Mouse (Mus musculus) embryonic facial prominence, embryonic 13.5 days (tissue): ENCODE measurements around the gene Vcan. TPM values are rescaled to one million over a fixed set of nuclear protein-coding genes. Genes with fewer than 3 reads are reported as not detected.
A peak's percentile ranks its signal among the peaks of the same experiment; 100 is the strongest.

Experiments
- ATAC-seq: fragments of 200-750 bp; cut with Nextera tagmentation; 2 replicates; pipeline ENCODE4 v1.8.0; 2017; ENCODE audit warnings: low read depth; ENCODE audit not compliant: insufficient number of reproducible peaks, insufficient read depth, low FRiP score, low TSS enrichment
- H3K27ac ChIP-seq: fragments of 300-500 bp; sonication (generic); 2 replicates; pipeline ENCODE4 v1.5.1; 2015; ENCODE audit warnings: moderate library complexity, mild to moderate bottlenecking, inconsistent platforms
- H3K27me3 ChIP-seq: fragments of 300-500 bp; sonication (generic); 2 replicates; pipeline ENCODE4 v1.6.1; 2015; ENCODE audit warnings: mild to moderate bottlenecking, inconsistent platforms
- H3K36me3 ChIP-seq: fragments of 300-500 bp; sonication (generic); 2 replicates; pipeline ENCODE4 v1.6.1; 2015; ENCODE audit warnings: mild to moderate bottlenecking, inconsistent platforms
- H3K4me1 ChIP-seq: fragments of 300-500 bp; sonication (generic); 2 replicates; pipeline ENCODE4 v1.6.1; 2015; ENCODE audit warnings: inconsistent platforms
- H3K4me2 ChIP-seq: fragments of 300-500 bp; sonication (generic); 2 replicates; pipeline ENCODE4 v1.6.1; 2015; ENCODE audit warnings: moderate library complexity, mild to moderate bottlenecking, inconsistent platforms
- H3K4me3 ChIP-seq: fragments of 300-500 bp; sonication (generic); 2 replicates; pipeline ENCODE4 v1.5.1; 2015; ENCODE audit warnings: mild to moderate bottlenecking, inconsistent platforms
- H3K9ac ChIP-seq: fragments of 300-500 bp; sonication (generic); 2 replicates; pipeline ENCODE4 v1.6.1; 2015; ENCODE audit warnings: mild to moderate bottlenecking, inconsistent platforms
- H3K9me3 ChIP-seq: fragments of 300-500 bp; sonication (generic); 2 replicates; pipeline ENCODE4 v1.6.1; 2016; ENCODE audit warnings: inconsistent platforms
- WGBS: fragments of 180-500 bp; shearing (Covaris S2); methylation state at CpG from one replicate; pipeline ENCODE4 v1.1.7; 2015; ENCODE audit warnings: mixed read lengths; 5-methylcytosine and 5-hydroxymethylcytosine counted together
- polyA plus RNA-seq: library from polyadenylated mRNA; unstranded; fragments of >200 nt; fragmentation: Nextera tagmentation; extraction: Ambion mirVana; gene quantifications from 2 replicates; pipeline ENCODE4 v1.2.1, GENCODE M21; 2015

Vcan gene
- polyA plus RNA-seq, 1 experiment from 2014 or later, result 171 TPM

DNA sequence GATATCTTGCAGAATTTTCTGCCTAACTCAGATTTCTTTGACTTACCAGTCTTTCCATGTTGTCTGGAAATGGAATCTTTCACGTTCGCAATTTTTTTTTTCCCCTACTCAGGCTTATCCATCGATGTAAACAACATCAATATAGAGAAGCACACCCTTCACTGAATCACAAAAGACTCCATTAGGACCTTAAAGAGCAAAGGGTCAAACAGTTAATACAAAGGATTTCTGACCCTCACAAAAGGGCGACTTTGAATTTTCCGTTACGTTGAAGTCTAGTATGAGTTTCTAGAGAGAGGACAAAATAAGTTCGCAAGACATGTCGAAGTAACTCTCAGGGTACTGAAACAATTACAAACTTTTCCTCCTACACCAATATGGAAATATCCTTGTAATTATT is 892 bp upstream of the Vcan start:
- Histone ChIP-seq H3K4me2 (peak overlapping the region; percentile 83), H3K36me3 (no peaks in the 10 kb centered on the region), H3K9ac (peak overlapping the region; percentile 93), H3K27ac (no peak overlapping the region), H3K4me3 (peak overlapping the region; percentile 70), H3K9me3 (no peaks in the 10 kb centered on the region), H3K4me1 (peaks cover 6% of the 10 kb centered on the region; the same call in 1 of the 2 replicates), H3K27me3 (no peaks in the 10 kb centered on the region)
- 11% methylated on average over 8 of the region's 8 CpGs for WGBS
- no peak for ATAC-seq

DNA sequence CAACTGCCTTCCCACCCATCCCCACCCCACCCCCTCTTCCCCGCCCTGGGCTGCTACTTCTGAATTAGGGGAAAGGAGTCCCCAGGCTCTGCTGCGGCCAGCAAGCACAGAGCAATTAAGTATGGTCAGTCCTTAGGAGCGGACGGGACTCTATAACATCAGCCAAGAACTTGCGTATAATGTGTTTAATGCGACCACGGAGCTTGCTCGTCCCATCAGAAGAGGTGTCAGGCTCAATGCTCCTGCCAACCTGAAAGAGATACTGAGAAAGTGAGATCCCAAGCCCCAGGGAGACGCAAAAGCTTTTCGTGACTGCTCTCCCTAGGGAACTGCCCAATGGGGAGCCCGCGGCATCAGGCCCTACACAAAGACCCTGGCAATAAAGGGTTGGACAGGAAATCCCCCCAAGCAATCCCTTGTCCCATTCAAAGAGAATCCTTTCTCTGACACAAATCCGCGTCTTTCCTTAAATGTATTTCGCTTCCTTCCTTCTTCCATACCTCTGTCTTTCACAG is 434 bp upstream of the Vcan start:
- H3K4me1 ChIP-seq, result peaks cover 10% of the 10 kb centered on the region; the same call in 1 of the 2 replicates
- peak overlapping the region; percentile 93 for H3K9ac ChIP-seq
- H3K9me3 ChIP-seq, result no peaks in the 10 kb centered on the region
- whole genome bisulfite sequencing, result 2% methylated on average over 15 of the region's 15 CpGs
- H3K4me3 ChIP-seq, result peak overlapping the region; percentile 70
- H3K27me3 ChIP-seq, result no peaks in the 10 kb centered on the region
- peak overlapping the region; percentile 83 for H3K4me2 ChIP-seq
- no peaks in the 10 kb centered on the region for H3K36me3 ChIP-seq
- ATAC-seq, result no peak
- peak overlapping the region; percentile 96 for H3K27ac ChIP-seq

DNA sequence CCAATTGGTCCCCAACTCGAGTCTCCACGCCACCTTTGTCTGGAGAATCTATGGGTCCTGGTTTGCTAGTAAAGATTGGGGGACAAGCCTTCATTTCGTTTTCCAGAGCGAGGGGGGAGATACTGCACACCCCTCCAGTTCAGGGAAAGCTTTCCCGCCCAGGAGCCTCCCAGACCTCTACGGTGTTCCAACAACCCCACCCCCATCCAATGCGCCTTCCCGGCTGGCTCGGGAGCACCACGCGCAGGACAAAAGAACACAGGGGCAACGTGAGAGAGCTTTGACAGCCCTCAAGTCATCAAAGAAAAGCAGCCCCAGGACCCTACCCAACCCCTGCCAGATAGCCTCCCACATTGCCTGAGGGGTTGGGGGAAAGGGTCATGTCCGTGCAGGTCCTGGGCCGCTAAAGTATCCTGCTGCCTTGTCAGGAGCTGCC is 1.2 kb downstream of the Vcan start:
- H3K9ac ChIP-seq, result peak overlapping the region; percentile 93
- H3K4me2 ChIP-seq, result peak overlapping the region; percentile 83
- peak overlapping the region; percentile 70 for H3K4me3 ChIP-seq
- ATAC-seq, result peak; percentile 53; the same call in 1 of the 2 replicates
- H3K9me3 ChIP-seq, result no peaks in the 10 kb centered on the region
- WGBS, result under 1% methylated on average over 14 of the region's 14 CpGs
- peak overlapping the region; percentile 96 for H3K27ac ChIP-seq
- peaks cover 13% of the 10 kb centered on the region; the same call in 1 of the 2 replicates for H3K4me1 ChIP-seq
- H3K36me3 ChIP-seq, result no peaks in the 10 kb centered on the region
- no peaks in the 10 kb centered on the region for H3K27me3 ChIP-seq

DNA sequence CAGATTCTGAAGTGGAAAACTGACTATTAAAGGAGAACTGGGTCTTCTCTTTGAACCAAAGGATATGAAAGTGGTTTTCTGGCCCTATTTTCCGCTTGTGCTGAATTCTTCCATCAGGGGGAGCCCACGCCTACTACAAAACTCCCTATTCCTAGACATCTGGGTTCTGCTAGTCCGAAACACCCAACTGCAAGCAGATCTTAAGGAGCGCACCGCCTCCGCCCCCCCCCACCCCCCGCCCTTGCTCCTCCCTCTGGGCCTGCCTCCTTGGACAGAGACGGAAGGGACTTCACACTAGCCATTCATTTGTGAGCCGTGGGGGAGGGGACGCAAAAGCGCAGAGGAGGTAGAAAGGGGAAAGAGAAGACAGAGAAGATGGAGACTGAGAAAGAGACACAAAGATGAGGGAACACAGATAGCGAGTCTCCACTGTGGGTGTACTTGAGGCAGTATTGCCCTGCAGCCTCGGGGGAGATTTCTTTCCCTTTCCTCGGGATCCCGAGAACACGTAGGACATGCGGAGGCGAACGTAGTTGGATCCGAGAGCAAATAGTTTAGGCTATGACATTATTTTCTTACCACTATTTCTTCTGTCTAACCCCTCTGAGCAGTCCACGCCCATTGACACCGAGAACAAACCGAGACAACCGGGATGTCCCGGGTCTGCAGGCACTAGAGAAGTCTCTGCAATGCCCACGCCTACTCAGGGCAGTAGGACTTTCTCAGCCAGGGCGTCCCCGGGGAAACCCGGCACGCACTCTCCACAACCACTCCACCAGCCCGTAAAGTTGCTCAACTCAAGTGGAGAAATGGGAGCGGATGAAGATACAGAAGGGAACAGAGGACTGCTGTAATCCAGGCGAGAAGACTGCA is 1.8 kb downstream of the Vcan start:
- WGBS, result under 1% methylated on average over 33 of the region's 33 CpGs
- H3K27me3 ChIP-seq, result no peaks in the 10 kb centered on the region
- ATAC-seq, result peak; percentile 84
- H3K4me3 ChIP-seq, result peak overlapping the region; percentile 70
- peak overlapping the region; percentile 83 for H3K4me2 ChIP-seq
- peaks cover 16% of the 10 kb centered on the region for H3K4me1 ChIP-seq
- H3K9me3 ChIP-seq, result no peaks in the 10 kb centered on the region
- H3K36me3 ChIP-seq, result no peaks in the 10 kb centered on the region
- H3K9ac ChIP-seq, result peak overlapping the region; percentile 93
- peak overlapping the region; percentile 96 for H3K27ac ChIP-seq

DNA sequence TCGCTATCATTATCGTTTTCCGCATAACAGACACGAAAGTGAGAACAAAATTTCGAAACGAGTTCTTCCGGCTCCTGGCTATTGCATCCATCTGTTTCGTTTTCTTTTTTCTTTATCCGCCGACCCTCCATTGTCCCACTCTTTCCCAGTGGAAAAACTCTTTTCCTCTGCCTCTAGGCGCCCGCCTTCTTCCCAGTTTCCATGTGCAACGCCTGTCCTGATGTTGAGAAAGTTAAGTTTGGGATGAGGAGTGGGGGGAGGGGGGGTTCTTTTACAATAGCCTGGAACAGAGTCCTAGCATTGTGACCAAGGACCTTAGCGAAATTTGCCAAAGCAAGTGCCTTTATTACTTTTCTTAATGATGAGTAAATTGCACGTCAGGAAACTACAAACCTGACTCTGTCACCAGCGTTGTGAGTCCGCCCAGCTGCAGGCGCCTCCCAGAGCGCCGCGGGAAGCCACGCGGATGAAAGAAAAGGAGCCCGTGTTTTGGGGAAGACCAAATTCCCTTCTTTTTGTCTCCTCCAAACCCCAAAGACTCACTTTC is 2.5 kb downstream of the Vcan start:
- peak overlapping the region; percentile 96 for H3K27ac ChIP-seq
- H3K4me1 ChIP-seq, result peaks cover 19% of the 10 kb centered on the region
- H3K9ac ChIP-seq, result peak overlapping the region; percentile 93
- peak overlapping the region; percentile 70 for H3K4me3 ChIP-seq
- no peaks in the 10 kb centered on the region for H3K36me3 ChIP-seq
- under 1% methylated on average over 24 of the region's 24 CpGs for WGBS
- peak overlapping the region; percentile 83 for H3K4me2 ChIP-seq
- no peaks in the 10 kb centered on the region for H3K27me3 ChIP-seq
- ATAC-seq, result no peak
- no peaks in the 10 kb centered on the region for H3K9me3 ChIP-seq

DNA sequence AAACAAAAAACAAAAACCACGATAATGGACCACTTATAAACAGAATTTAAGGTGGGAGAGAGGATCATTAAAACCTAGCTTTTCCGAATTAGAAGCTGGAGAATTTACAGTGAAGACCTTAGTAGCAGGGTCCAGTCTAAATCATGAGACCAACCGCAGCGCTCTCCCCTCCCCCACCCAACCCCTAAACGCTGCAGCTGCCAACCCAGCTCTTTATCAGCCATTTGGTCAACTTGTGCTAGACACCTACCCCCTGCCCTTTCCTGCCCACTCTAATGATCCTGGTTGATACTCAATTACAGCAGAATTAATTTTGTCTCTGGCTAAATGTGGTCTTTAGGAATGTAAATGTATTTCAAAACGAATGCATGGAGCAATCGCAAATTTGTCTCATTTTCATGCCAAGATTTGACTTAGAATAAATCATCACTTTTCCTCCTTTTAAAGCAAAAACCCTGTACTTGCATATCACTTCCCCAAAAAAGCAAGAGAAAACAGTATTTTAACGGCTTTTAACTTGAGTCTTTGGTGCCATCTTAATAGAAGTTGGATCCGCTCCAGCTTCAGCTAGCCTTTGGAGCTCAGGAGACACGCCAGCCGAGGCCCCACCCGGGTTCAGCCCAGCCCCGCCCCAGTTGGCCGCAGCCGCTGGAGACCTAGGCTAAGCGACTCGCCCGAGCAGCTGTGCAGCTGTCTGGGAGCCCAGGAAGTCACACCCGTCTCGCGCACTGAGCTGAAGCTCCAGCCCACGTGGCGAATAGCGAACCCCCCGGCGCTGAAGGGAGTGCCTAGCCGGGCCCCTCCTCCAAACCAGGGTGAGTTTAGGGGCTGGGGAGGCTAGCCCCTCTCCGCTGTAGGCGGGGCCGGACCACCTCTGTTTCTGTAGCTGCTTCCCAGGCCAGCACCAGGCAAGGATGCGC is 3.3 kb downstream of the Vcan start:
- H3K9me3 ChIP-seq, result no peaks in the 10 kb centered on the region
- WGBS, result 2% methylated on average over 31 of the region's 31 CpGs
- no peaks in the 10 kb centered on the region for H3K36me3 ChIP-seq
- H3K4me1 ChIP-seq, result peaks cover 19% of the 10 kb centered on the region
- peak overlapping the region; percentile 96 for H3K27ac ChIP-seq
- H3K4me3 ChIP-seq, result peak overlapping the region; percentile 70
- peak overlapping the region; percentile 83 for H3K4me2 ChIP-seq
- no peaks in the 10 kb centered on the region for H3K27me3 ChIP-seq
- peak; percentile 73 for ATAC-seq
- H3K9ac ChIP-seq, result peak overlapping the region; percentile 93

DNA sequence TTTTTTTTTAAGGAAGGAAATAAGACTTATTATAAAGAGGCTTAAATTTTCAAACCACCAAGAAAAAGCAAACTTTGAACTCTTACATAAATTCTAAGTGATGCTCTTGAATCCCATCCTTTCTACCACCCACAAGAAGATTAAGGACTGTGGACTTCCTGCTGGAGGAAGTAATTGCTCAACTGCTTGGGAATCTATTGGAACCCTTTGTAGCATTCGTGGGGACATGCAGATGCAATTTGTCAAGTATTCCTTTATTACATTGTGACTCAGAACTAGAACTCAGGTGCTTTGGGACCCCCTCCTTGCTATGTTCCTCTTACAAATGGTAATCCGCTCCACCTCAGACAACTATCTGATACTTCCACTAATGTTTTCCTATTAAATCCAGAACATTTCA is 4.0 kb downstream of the Vcan start:
- Histone ChIP-seq H3K9ac (no peak overlapping the region), H3K4me3 (peak overlapping the region; percentile 70), H3K9me3 (no peaks in the 10 kb centered on the region), H3K27ac (no peak overlapping the region), H3K27me3 (no peaks in the 10 kb centered on the region), H3K4me2 (peak overlapping the region; percentile 83), H3K36me3 (no peaks in the 10 kb centered on the region), H3K4me1 (peaks cover 19% of the 10 kb centered on the region)
- no peak for ATAC-seq
- WGBS, result 41% methylated on average over 2 of the region's 2 CpGs

- Histone ChIP-seq H3K4me2 (no peak overlapping the region), H3K36me3 (peaks cover 9% of the 10 kb centered on the region; the same call in 1 of the 2 replicates), H3K4me3 (no peak overlapping the region), H3K4me1 (peaks cover 19% of the 10 kb centered on the region), H3K27me3 (no peaks in the 10 kb centered on the region), H3K27ac (no peak overlapping the region), H3K9me3 (no peaks in the 10 kb centered on the region), H3K9ac (no peak overlapping the region)
- ATAC-seq, result no peak
- whole genome bisulfite sequencing, result 66% methylated on average over 5 of the region's 5 CpGs
Measured at GRCm38 (mm10) chr13:89735111-89735510, 7.2 kb downstream of the Vcan start.

DNA sequence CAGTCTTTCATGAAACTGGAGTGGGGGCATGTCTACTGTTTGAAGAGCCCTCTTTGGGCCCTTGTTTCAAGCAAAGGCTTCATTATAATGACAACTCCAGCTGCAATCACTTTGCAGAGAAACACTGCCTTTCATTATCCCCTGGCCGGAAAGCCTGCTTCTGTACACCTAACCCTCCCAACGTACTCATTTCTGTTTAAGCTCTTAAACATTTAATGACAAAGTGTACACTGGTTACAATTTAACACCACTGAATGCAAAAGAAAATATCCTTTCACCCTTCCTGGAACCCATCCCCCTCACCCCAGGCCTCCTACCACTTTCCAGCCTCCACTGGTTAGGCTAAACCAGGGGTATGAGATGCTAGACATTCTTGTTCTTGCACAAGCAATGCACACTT is 15.8 kb downstream of the Vcan start:
- Histone ChIP-seq H3K4me2 (no peak overlapping the region), H3K36me3 (peaks cover 50% of the 10 kb centered on the region), H3K27ac (no peak overlapping the region), H3K4me3 (no peak overlapping the region), H3K9me3 (no peaks in the 10 kb centered on the region), H3K27me3 (no peaks in the 10 kb centered on the region), H3K9ac (no peak overlapping the region), H3K4me1 (0 out of 2 replicates have a peak, but pooled peaks cover 5% of the 10 kb centered on the region)
- WGBS, result 14% methylated on average over 2 of the region's 2 CpGs
- no peak for ATAC-seq

DNA sequence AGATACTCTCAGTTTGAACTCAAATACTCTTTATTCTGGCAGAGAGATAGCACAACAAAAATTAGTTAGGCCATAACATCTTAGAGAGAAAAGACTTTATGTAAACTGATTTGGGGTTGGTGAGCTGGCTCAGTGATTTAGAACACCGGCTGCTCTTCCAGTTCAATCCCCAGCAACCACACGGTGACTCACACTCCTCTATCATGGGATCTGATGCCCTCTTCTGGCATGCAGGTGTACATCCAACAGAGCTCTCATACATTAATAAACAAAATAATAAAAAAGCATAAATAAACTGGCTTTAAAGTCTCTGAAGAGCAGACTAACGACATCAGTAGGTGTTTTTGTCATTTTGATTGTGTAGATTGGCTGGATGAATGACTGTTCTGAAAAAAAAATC is 21.8 kb downstream of the Vcan start:
- H3K27me3 ChIP-seq, result no peaks in the 10 kb centered on the region
- peaks cover 61% of the 10 kb centered on the region for H3K36me3 ChIP-seq
- no peaks in the 10 kb centered on the region for H3K9me3 ChIP-seq
- no peaks in the 10 kb centered on the region for H3K4me1 ChIP-seq
- no peak overlapping the region for H3K9ac ChIP-seq
- no peak overlapping the region for H3K4me3 ChIP-seq
- 54% methylated on average over 3 of the region's 3 CpGs for WGBS
- no peak overlapping the region for H3K27ac ChIP-seq
- H3K4me2 ChIP-seq, result no peak overlapping the region
- no peak for ATAC-seq
